Mouse (Mus musculus) C2C12 (cell line): Measurements from ENCODE around the gene Ddn. TPM values are rescaled to one million over a fixed set of nuclear protein-coding genes. Genes with fewer than 3 reads are reported as not detected.

Source experiments
- H3K27me3 ChIP-seq: one replicate; pipeline ENCODE4 v1.6.1; 2011; ENCODE audit not compliant: control insufficient read depth, insufficient read depth, insufficient read length
- H3K36me3 ChIP-seq: one replicate; pipeline ENCODE4 v1.6.1; 2011; ENCODE audit not compliant: control insufficient read depth, insufficient read depth
- H3K4me3 ChIP-seq: one replicate; pipeline ENCODE4 v1.5.1; 2011; ENCODE audit warnings: mild to moderate bottlenecking, control low read depth; ENCODE audit not compliant: poor library complexity, insufficient read depth, severe bottlenecking
- H3K79me2 ChIP-seq: one replicate; pipeline ENCODE4 v1.6.1; 2011; ENCODE audit not compliant: control insufficient read depth, insufficient read depth
- H3K79me3 ChIP-seq: one replicate; pipeline ENCODE4 v1.6.1; 2011; ENCODE audit warnings: low read depth, control low read depth
- H3ac ChIP-seq: one replicate; pipeline ENCODE3; 2011; ENCODE audit warnings: low read depth; ENCODE audit not compliant: control insufficient read depth, insufficient read length
- CEBPB ChIP-seq: IDR thresholded peaks from one replicate; pipeline ENCODE4 v1.6.1; 2011; ENCODE audit warnings: low read depth, mild to moderate bottlenecking, control low read depth, moderate library complexity
- CTCF ChIP-seq: IDR thresholded peaks from one replicate; pipeline ENCODE4 v1.5.1; 2011; ENCODE audit not compliant: control insufficient read depth, insufficient read depth, insufficient read length
- FOSL1 ChIP-seq: IDR thresholded peaks from one replicate; pipeline ENCODE4 v1.8.0; 2011; ENCODE audit warnings: mild to moderate bottlenecking, low read length; ENCODE audit not compliant: poor library complexity, insufficient read depth, severe bottlenecking
- MAX ChIP-seq: IDR thresholded peaks from one replicate; pipeline ENCODE4 v1.6.1; 2011; ENCODE audit warnings: mild to moderate bottlenecking, control low read depth
- MYOD1 ChIP-seq: IDR thresholded peaks from one replicate; pipeline ENCODE4 v1.6.1; 2011; ENCODE audit warnings: low read depth; ENCODE audit not compliant: control insufficient read depth, insufficient read length
- MYOG ChIP-seq: IDR thresholded peaks from one replicate; pipeline ENCODE4 v1.6.1; 2011; ENCODE audit not compliant: control insufficient read depth, insufficient read length; ENCODE audit errors: extremely low read depth
- USF1 ChIP-seq: IDR thresholded peaks from one replicate; pipeline ENCODE4 v1.6.1; 2011; ENCODE audit warnings: low read depth, mild to moderate bottlenecking, control low read depth, moderate library complexity
- polyA plus RNA-seq: library from polyadenylated mRNA; unstranded; fragments of >200 nt; fragmentation: generic; extraction: Trizol; gene quantifications from one replicate; pipeline ENCODE4 v1.2.1, GENCODE M21; 2012; ENCODE audit warnings: missing spikeins

The Ddn gene
- polyA plus RNA-seq, 1 experiment: 0.11 TPM

DNA sequence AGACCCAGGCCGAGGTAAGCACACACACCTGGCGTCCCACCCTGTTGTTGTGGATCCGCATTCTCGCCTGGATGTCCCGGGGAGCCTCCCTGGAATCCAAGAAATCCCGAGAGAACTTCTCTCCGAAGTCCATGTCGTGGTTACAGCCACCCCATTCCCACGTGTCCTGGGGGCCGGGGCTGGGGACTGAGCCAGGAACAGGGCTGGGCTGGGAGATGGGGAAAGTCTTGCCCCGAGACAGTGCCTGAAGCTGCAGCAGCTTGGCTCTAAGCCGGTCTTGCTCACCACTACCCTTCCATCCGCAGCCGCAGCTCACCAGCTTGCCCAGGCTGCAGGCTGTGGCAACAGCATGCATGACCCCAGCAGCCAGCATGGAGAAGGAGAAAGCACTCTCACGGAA lies 35.2 kb downstream of the Ddn start:
- H3K79me2 ChIP-seq: peaks cover 23% of the 10 kb centered on the region
- peaks cover 39% of the 10 kb centered on the region for H3K36me3 ChIP-seq
- H3K4me3 ChIP-seq: no peak overlapping the region
- H3K79me3 ChIP-seq: peaks cover 4% of the 10 kb centered on the region
- no peak overlapping the region for H3ac ChIP-seq
- TF ChIP-seq CTCF: no peak
- TF ChIP-seq MYOG: no peak
- TF ChIP-seq FOSL1: no peak
- no peak for TF ChIP-seq MYOD1
- no peak for TF ChIP-seq CEBPB
- no peak for TF ChIP-seq MAX
- TF ChIP-seq USF1: no peak
- H3K27me3 ChIP-seq: no peaks in the 10 kb centered on the region

DNA sequence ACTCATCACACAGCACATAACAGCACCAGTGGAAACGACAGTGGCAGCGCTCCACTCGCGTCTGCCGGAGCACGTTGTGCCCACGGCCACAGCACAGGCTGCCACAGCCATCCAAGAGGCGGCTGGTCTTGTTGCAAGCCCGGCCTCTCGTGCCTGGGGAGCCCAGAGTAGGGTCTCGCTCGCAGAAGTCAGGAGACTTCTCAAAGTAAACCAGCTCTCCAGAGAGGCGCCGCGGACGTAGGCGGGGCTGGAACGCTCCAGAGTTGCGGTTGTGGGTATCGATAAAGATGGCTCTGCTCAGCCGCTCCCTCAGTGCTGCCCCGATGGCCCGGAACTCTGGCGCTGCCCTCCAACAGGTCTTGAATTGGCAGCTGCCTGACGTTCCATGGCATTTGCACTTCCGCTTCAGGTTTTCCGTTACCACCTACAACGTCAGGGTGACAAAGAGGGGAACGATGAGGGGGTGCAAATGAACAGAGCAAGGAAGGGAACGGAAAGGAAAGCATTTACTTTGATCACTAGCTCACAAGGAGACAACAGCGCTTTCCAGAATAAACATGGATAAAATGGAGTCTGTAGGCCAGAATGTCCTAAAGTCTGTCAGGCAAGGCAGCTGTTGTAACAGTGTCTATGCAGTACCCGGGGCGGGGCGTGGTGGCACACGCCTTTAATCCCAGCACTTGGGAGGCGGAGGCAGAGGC lies 36.6 kb downstream of the Ddn start:
- TF ChIP-seq CTCF (no peak), MYOD1 (no peak), MYOG (no peak), FOSL1 (no peak), CEBPB (no peak), MAX (no peak), USF1 (no peak)
- H3K27me3 ChIP-seq: no peaks in the 10 kb centered on the region
- peaks cover 20% of the 10 kb centered on the region for H3K79me2 ChIP-seq
- peaks cover 39% of the 10 kb centered on the region for H3K36me3 ChIP-seq
- H3K4me3 ChIP-seq: no peak overlapping the region
- no peak overlapping the region for H3ac ChIP-seq
- H3K79me3 ChIP-seq: peaks cover 4% of the 10 kb centered on the region

DNA sequence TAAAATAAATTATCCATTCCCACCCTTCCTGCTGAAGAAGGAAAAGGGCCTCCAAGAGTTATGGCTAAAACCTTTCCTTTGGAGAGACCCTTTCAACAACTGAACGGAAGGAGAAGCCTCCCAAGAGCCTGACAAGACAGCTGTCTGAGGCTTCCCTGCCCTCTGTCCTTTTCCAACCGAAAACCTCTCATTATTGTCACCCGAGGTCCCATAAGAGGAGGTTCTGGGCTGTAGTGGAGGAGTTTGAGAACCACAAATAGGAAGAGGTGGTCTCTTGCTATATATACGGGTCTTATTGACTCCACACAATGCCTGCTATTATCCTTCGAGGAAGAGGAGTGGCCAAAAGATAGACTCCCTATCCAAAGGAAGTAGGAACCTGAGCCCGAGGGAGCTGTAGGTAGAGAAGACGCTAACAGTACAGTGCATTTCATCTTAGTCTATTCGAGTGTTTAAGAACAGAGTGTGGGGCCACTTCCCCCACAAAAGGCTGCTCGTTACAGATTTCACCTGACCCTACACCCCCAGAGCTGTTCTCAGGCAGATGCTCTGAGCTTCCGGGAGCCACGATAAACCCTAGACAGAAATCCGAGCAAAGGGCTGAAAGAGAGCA lies 37.4 kb downstream of the Ddn start:
- H3K79me3 ChIP-seq: no peaks in the 10 kb centered on the region
- no peak overlapping the region for H3ac ChIP-seq
- peaks cover 13% of the 10 kb centered on the region for H3K79me2 ChIP-seq
- no peaks in the 10 kb centered on the region for H3K27me3 ChIP-seq
- no peak overlapping the region for H3K4me3 ChIP-seq
- H3K36me3 ChIP-seq: peaks cover 39% of the 10 kb centered on the region
- TF ChIP-seq MYOG: no peak
- no peak for TF ChIP-seq MYOD1
- TF ChIP-seq FOSL1: no peak
- TF ChIP-seq CEBPB: no peak
- TF ChIP-seq CTCF: no peak
- no peak for TF ChIP-seq MAX
- no peak for TF ChIP-seq USF1

DNA sequence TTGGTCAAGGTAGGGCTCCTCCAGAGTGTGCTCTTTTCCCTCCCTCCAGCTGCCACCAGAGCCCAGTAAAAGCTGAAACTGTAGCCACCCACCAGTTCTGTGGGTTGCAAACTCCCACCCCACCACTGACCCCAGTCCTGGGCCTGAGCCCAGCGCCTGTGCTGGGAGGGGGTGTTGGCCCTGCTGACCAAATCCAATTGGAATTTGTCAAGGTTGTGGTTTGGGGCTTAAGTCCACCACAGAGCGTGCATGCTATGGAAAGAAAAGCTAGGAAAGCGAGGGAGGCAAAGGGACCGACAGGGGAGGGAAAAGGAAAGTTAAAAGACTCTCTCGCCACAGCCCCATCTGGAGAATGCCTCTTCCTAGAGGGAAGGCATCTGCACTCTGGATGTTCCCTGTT lies 41.0 kb downstream of the Ddn start:
- TF ChIP-seq FOSL1: no peak
- peak; percentile 66 for TF ChIP-seq MAX
- Histone ChIP-seq H3K79me3 (no peaks in the 10 kb centered on the region), H3K79me2 (no peaks in the 10 kb centered on the region), H3ac (no peak overlapping the region), H3K36me3 (peaks cover 23% of the 10 kb centered on the region), H3K4me3 (no peak overlapping the region), H3K27me3 (no peaks in the 10 kb centered on the region)

DNA sequence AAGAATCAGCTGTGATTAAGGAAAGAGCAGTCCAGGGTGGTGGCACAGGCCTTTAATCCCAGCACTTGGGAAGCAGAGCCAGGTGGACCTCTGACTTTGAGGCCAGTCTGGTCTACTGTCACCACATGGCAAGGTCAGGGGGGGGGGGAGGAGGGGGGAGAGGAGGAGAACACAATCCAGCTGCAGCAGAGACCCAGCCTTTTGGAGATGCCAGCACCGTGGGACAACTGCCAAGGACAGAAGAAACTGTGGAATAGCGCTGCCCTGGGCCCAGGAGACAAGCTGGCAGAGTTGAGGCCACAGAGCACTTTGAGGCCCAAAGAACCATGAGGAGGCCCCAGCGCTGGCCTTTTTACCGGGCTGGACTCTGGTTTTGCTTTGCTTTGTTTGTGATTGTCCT lies 43.4 kb downstream of the Ddn start:
- no peaks in the 10 kb centered on the region for H3K27me3 ChIP-seq
- H3K79me3 ChIP-seq: peaks cover 12% of the 10 kb centered on the region
- no peak overlapping the region for H3ac ChIP-seq
- H3K36me3 ChIP-seq: peaks cover 8% of the 10 kb centered on the region
- peaks cover 22% of the 10 kb centered on the region for H3K79me2 ChIP-seq
- H3K4me3 ChIP-seq: no peak overlapping the region
- TF ChIP-seq MYOD1 (no peak), MAX (no peak), USF1 (no peak), MYOG (no peak), CEBPB (no peak), FOSL1 (no peak), CTCF (no peak)
